Mouse (Mus musculus) megakaryocyte-erythroid progenitor cell, adult 5-6 weeks (primary cell): Measurements from ENCODE around the gene Nle1. TPM values are rescaled to one million over a fixed set of nuclear protein-coding genes. Genes with fewer than 3 reads are reported as not detected.
A peak's percentile ranks its signal among the peaks of the same experiment; 100 is the strongest.
"Not testable (repeated sequence)": the region's sequence is repeated elsewhere in the genome, so short reads cannot be mapped to it uniquely, and the experiment has no call there.

Experiments
- ATAC-seq: replicated peaks from 2 replicates; pipeline ENCODE4 v1.8.0; 2016; ENCODE audit warnings: mild to moderate bottlenecking, inconsistent platforms; ENCODE audit not compliant: severe bottlenecking, poor library complexity, low FRiP score, low TSS enrichment
- total RNA-seq, 2 experiments: library from RNA; stranded (forward) in 1 of 2; stranded (reverse) in 1 of 2; fragments of 200-1000, 215-1000 nt in 1 of 2; fragments of >200 nt in 1 of 2; fragmentation: Nextera tagmentation in 1 of 2; gene quantifications; 2 replicates each; pipeline ENCODE4 v1.2.3; 2014 to 2017

Nle1 gene
- 103 and 130 TPM in 2 replicates for total RNA-seq (2014; fragmentation: Nextera tagmentation)
- 18.6 and 45.0 TPM in 2 replicates for total RNA-seq (2017)

GRCm38 (mm10) chr11:82907651-82908607 lies at the start of gene Nle1:
Nle1 (minus strand) TSS chr11:82908411.
- ATAC-seq = peak; percentile 77

GRCm38 (mm10) chr11:82956925-82957324 lies 48.7 kb upstream of the Nle1 start:
- ATAC-seq = no peak

GRCm38 (mm10) chr11:82954631-82955030 lies 46.4 kb upstream of the Nle1 start:
- ATAC-seq = no peak

- peak; percentile 63 for ATAC-seq
These were observed 44.7 kb upstream of the Nle1 start for GRCm38 (mm10) chr11:82952612-82953542.

- peak; percentile 64 for ATAC-seq
These were observed 43.8 kb upstream of the Nle1 start for GRCm38 (mm10) chr11:82951865-82952611.

- no peak for ATAC-seq
These were observed 42.7 kb upstream of the Nle1 start, which contains the start of gene Slfn5 for GRCm38 (mm10) chr11:82950736-82951481. Slfn5 (plus strand) TSS chr11:82951349.

- ATAC-seq = no peak
These were observed 40.8 kb upstream of the Nle1 start for GRCm38 (mm10) chr11:82949036-82949435.

- ATAC-seq = no peak
These were observed 39.2 kb upstream of the Nle1 start for GRCm38 (mm10) chr11:82947457-82947856.

GRCm38 (mm10) chr11:82945636-82946035 lies 37.4 kb upstream of the Nle1 start:
- ATAC-seq = no peak

GRCm38 (mm10) chr11:82943336-82943735 lies 35.1 kb upstream of the Nle1 start:
- ATAC-seq = no peak

- ATAC-seq = no peak
These were observed 25.0 kb upstream of the Nle1 start for GRCm38 (mm10) chr11:82933186-82933585.

- ATAC-seq = not testable (repeated sequence)
These were observed 23.6 kb upstream of the Nle1 start for GRCm38 (mm10) chr11:82931671-82932450.

- not testable (repeated sequence) for ATAC-seq
These were observed 22.9 kb upstream of the Nle1 start for GRCm38 (mm10) chr11:82931161-82931560.

GRCm38 (mm10) chr11:82930391-82930955 lies 22.3 kb upstream of the Nle1 start:
- ATAC-seq = not testable (repeated sequence)

GRCm38 (mm10) chr11:82929633-82929950 lies 21.4 kb upstream of the Nle1 start:
- ATAC-seq = no peak

GRCm38 (mm10) chr11:82928897-82929632 lies 20.9 kb upstream of the Nle1 start:
- ATAC-seq = 0 out of 2 replicates have a peak, but pooled peaks have one; percentile 50

GRCm38 (mm10) chr11:82923910-82924309 lies 15.7 kb upstream of the Nle1 start:
- not testable (repeated sequence) for ATAC-seq
